In genomic region chr14:73861782-73862181, GRCm38 (mm10) we compare ENCODE assay signal across 21 mouse cellular contexts.
DNase-seq lines count a peak whose midpoint lies in the region; ATAC-seq and TF ChIP-seq lines count a peak whose summit lies in the region.
"Had no signal": no experiment of that assay in that cellular context is flagged by ENCODE, and none has a peak within 500 bp of the region (broad histone marks: within the 10 kb centered on the region; RNA-seq: fewer than 3 reads in every experiment).

No protein-coding gene starts in this region.

- no peak overlapping the region for H3K4me2 ChIP-seq in forebrain, embryonic 11.5 days (ENCODE audit: low read depth, low read length, severe bottlenecking)
- no peak overlapping the region for H3K4me2 ChIP-seq in forebrain, embryonic 15.5 days (replicated peaks)
- no peak overlapping the region for H3K4me2 ChIP-seq in limb, embryonic 14.5 days (replicated peaks; ENCODE audit: low read depth, low read length, severe bottlenecking)
- H3K4me2 ChIP-seq: liver, embryonic 13.5 days; midbrain, embryonic 15.5 days had no signal

- no peaks in the 10 kb centered on the region for H3K4me1 ChIP-seq in forebrain, embryonic 11.5 days (replicated peaks; ENCODE audit: control insufficient read depth, insufficient read depth, low read length)
- no peaks in the 10 kb centered on the region for H3K4me1 ChIP-seq in forebrain, embryonic 15.5 days
- no peaks in the 10 kb centered on the region for H3K4me1 ChIP-seq in limb, embryonic 14.5 days (ENCODE audit: control insufficient read depth, insufficient read depth, low read length)
- H3K4me1 ChIP-seq: liver, embryonic 13.5 days; midbrain, embryonic 15.5 days had no signal

- H3K4me3 ChIP-seq in forebrain, embryonic 11.5 days (ENCODE audit: low read depth, low read length) = no peak overlapping the region
- no peak overlapping the region for H3K4me3 ChIP-seq in forebrain, embryonic 15.5 days
- H3K4me3 ChIP-seq in limb, embryonic 14.5 days (replicated peaks; ENCODE audit: low read length) = no peak overlapping the region
- H3K4me3 ChIP-seq: heart, adult 2 months; liver, embryonic 13.5 days; midbrain, embryonic 15.5 days had no signal

- H3K36me3 ChIP-seq in forebrain, embryonic 11.5 days (ENCODE audit: control insufficient read depth, insufficient read depth, low read length) = no peaks in the 10 kb centered on the region
- no peaks in the 10 kb centered on the region for H3K36me3 ChIP-seq in forebrain, embryonic 15.5 days
- no peaks in the 10 kb centered on the region for H3K36me3 ChIP-seq in limb, embryonic 14.5 days (ENCODE audit: control insufficient read depth, insufficient read depth, low read length)
- H3K36me3 ChIP-seq: liver, embryonic 13.5 days; midbrain, embryonic 15.5 days had no signal

- no peaks in the 10 kb centered on the region for H3K27me3 ChIP-seq in forebrain, embryonic 11.5 days (ENCODE audit: control insufficient read depth, insufficient read depth, low read length)
- no peaks in the 10 kb centered on the region for H3K27me3 ChIP-seq in forebrain, embryonic 15.5 days
- no peaks in the 10 kb centered on the region for H3K27me3 ChIP-seq in limb, embryonic 14.5 days (ENCODE audit: control insufficient read depth, insufficient read depth, low read length)
- H3K27me3 ChIP-seq: liver, embryonic 13.5 days; midbrain, embryonic 15.5 days had no signal

- no peaks in the 10 kb centered on the region for H3K9me3 ChIP-seq in forebrain, embryonic 11.5 days (ENCODE audit: control insufficient read depth, low read length)
- H3K9me3 ChIP-seq in forebrain, embryonic 15.5 days = no peaks in the 10 kb centered on the region
- H3K9me3 ChIP-seq in limb, embryonic 14.5 days (ENCODE audit: control insufficient read depth, low read length) = no peaks in the 10 kb centered on the region
- H3K9me3 ChIP-seq: liver, embryonic 13.5 days; midbrain, embryonic 15.5 days had no signal

- WGBS in forebrain, embryonic 11.5 days = 50% methylated on average over 2 of the region's 2 CpGs
- 53% methylated on average over 2 of the region's 2 CpGs for WGBS in forebrain, embryonic 15.5 days
- 26% methylated on average over 2 of the region's 2 CpGs for WGBS in limb, embryonic 14.5 days

- peak; percentile 50 for DNase-seq in forebrain, embryonic 11.5 days (ENCODE audit: low spot score)
- peak; percentile 41 to 55 for DNase-seq in kidney, postnatal 4 days
- no peak for DNase-seq in kidney, adult 9 months
- peak; percentile 51 for DNase-seq in embryo, embryonic 11 days
- peak; percentile 25 for DNase-seq in limb, embryonic 14.5 days (ENCODE audit: low spot score)
- no peak for DNase-seq in spleen, postnatal 14 days (ENCODE audit: low spot score in 2 of 2)
- no peak for DNase-seq in ovary, postnatal 10 days (ENCODE audit: low spot score)
- DNase-seq: adrenal gland, adult 8-10 months; cerebellum, adult 2 months; heart, adult 2 months; heart, postnatal 10 days; kidney, adult 8-10 months; layer of hippocampus, postnatal 36 days; liver, embryonic 13.5 days; right cerebral cortex, postnatal 14 days; thymus, postnatal 25 days had no signal

- no peak for ATAC-seq in forebrain, embryonic 11.5 days (replicated peaks; ENCODE audit: low FRiP score)
- no peak for ATAC-seq in forebrain, embryonic 15.5 days (replicated peaks)
- ATAC-seq in limb, embryonic 14.5 days (ENCODE audit: low FRiP score, low read depth) = no peak
- ATAC-seq: forebrain, embryonic 16.5 days; hindbrain, postnatal 0 days; midbrain, embryonic 15.5 days had no signal

- H3K27ac ChIP-seq in forebrain, embryonic 11.5 days (ENCODE audit: low read depth, low read length) = no peak overlapping the region
- H3K27ac ChIP-seq in forebrain, embryonic 15.5 days (replicated peaks) = no peak overlapping the region
- H3K27ac ChIP-seq in limb, embryonic 14.5 days (replicated peaks; ENCODE audit: low read depth, low read length) = no peak overlapping the region
- H3K27ac ChIP-seq: heart, adult 2 months; hindbrain, postnatal 0 days; liver, embryonic 13.5 days; midbrain, embryonic 15.5 days; stomach, postnatal 0 days had no signal

- no peak for TF ChIP-seq POLR2A in limb, embryonic 14.5 days (IDR thresholded peaks at IDR 0.05; ENCODE audit: borderline replicate concordance, extremely low read depth, insufficient read depth, insufficient read length)

- no peak overlapping the region for H3K9ac ChIP-seq in forebrain, embryonic 11.5 days (ENCODE audit: low read length)
- H3K9ac ChIP-seq in forebrain, embryonic 15.5 days (replicated peaks) = no peak overlapping the region
- no peak overlapping the region for H3K9ac ChIP-seq in limb, embryonic 14.5 days (ENCODE audit: low read depth, low read length, severe bottlenecking)
- H3K9ac ChIP-seq: liver, embryonic 13.5 days; midbrain, embryonic 15.5 days had no signal

Comparison
In these comparisons a context has a peak if more than half of its experiments do, and no peak if none do; other contexts are left out.
1. DNase-seq: peak in forebrain, embryonic 11.5 days (single experiment), kidney, postnatal 4 days (2 of 2), embryo, embryonic 11 days (single experiment) and limb, embryonic 14.5 days (single experiment); none in kidney, adult 9 months (single experiment), spleen, postnatal 14 days (0 of 2) and ovary, postnatal 10 days (single experiment).